Mouse (Mus musculus) myocyte (in vitro differentiated cells): ENCODE data around the gene Fam198a.

Experiments
- CEBPB ChIP-seq: IDR thresholded peaks from 2 replicates; pipeline ENCODE4 v1.6.1; 2011; ENCODE audit warnings: mild to moderate bottlenecking, moderate library complexity; ENCODE audit not compliant: poor library complexity, insufficient read depth, severe bottlenecking
- E2F4 ChIP-seq: IDR thresholded peaks from one replicate; pipeline ENCODE4 v1.6.1; 2011; ENCODE audit warnings: mild to moderate bottlenecking, control low read depth, moderate library complexity; ENCODE audit not compliant: insufficient read depth
- MAX ChIP-seq: IDR thresholded peaks from one replicate; pipeline ENCODE4 v1.6.1; 2011; ENCODE audit warnings: low read depth, mild to moderate bottlenecking, control low read depth
- MYOD1 ChIP-seq, 3 experiments: IDR thresholded peaks; one replicate each; pipeline ENCODE4 v1.6.1; 2011; ENCODE audit warnings: control low read depth in 2 of 3, low read depth in 2 of 3, mild to moderate bottlenecking in 2 of 3, moderate library complexity in 1 of 3; ENCODE audit not compliant: insufficient read length in 2 of 3, control insufficient read depth in 1 of 3
- MYOG ChIP-seq, 3 experiments: IDR thresholded peaks; one replicate each; pipeline ENCODE4 v1.6.1; 2011; ENCODE audit warnings: control low read depth in 2 of 3, low read depth in 2 of 3, mild to moderate bottlenecking in 2 of 3; ENCODE audit not compliant: insufficient read length in 2 of 3, control insufficient read depth in 1 of 3, insufficient read depth in 1 of 3
- POLR2A ChIP-seq: IDR thresholded peaks from one replicate; pipeline ENCODE4 v1.6.1; 2011; ENCODE audit warnings: low read depth, mild to moderate bottlenecking, control low read depth, moderate library complexity; ENCODE audit not compliant: insufficient read length
- POLR2AphosphoS2 ChIP-seq: IDR thresholded peaks from one replicate; pipeline ENCODE4 v1.6.1; 2011; ENCODE audit warnings: low read depth, control low read depth; ENCODE audit not compliant: insufficient read length
- REST ChIP-seq: IDR thresholded peaks from one replicate; pipeline ENCODE4 v1.6.1; 2011; ENCODE audit warnings: mild to moderate bottlenecking, control low read depth, moderate library complexity; ENCODE audit not compliant: insufficient read depth, insufficient read length
- SRF ChIP-seq: IDR thresholded peaks from one replicate; pipeline ENCODE4 v1.6.1; 2011; ENCODE audit warnings: low read depth; ENCODE audit not compliant: control insufficient read depth, insufficient read length
- TCF12 ChIP-seq: IDR thresholded peaks from one replicate; pipeline ENCODE4 v1.6.1; 2011; ENCODE audit warnings: mild to moderate bottlenecking, control low read depth; ENCODE audit not compliant: poor library complexity, insufficient read depth, severe bottlenecking
- TCF3 ChIP-seq: IDR thresholded peaks from one replicate; pipeline ENCODE4 v1.6.1; 2011; ENCODE audit warnings: low read depth, control low read depth; ENCODE audit not compliant: insufficient read length
- USF1 ChIP-seq: IDR thresholded peaks from one replicate; pipeline ENCODE4 v1.6.1; 2011; ENCODE audit warnings: low read depth, mild to moderate bottlenecking, control low read depth, moderate library complexity

GRCm38 (mm10) chr9:121908321-121908720, 42.5 kb upstream of the Fam198a start:
- TF ChIP-seq POLR2AphosphoS2, result no peak
- no peak for TF ChIP-seq POLR2A
- no peak for TF ChIP-seq TCF12
- TF ChIP-seq TCF3, result no peak
- TF ChIP-seq USF1, result no peak
- TF ChIP-seq MYOD1 (IDR thresholded peaks at IDR 0.05; ENCODE audit: control insufficient read depth in 1 of 3, insufficient read length in 2 of 3, low read depth in 2 of 3), result no peak
- no peak for TF ChIP-seq MAX
- no peak for TF ChIP-seq MYOG (IDR thresholded peaks at IDR 0.05; ENCODE audit: control insufficient read depth in 1 of 3, insufficient read depth in 1 of 3, insufficient read length in 2 of 3, low read depth in 2 of 3)
- no peak for TF ChIP-seq CEBPB
- no peak for TF ChIP-seq SRF
- TF ChIP-seq E2F4, result no peak
- no peak for TF ChIP-seq REST
